Mouse (Mus musculus): ENCODE measurements around the gene Ogg1.

GRCm38 (mm10) chr6:113284931-113285330 lies 41.8 kb upstream of the Ogg1 start:
- TF ChIP-seq GATA1 (IDR thresholded peaks at IDR 0.05; ENCODE audit: low read length) (no peak), TAL1 (IDR thresholded peaks at IDR 0.05; ENCODE audit: low read length) (no peak)
